ENCODE assay signal across 16 mouse cellular contexts in the genomic region with DNA sequence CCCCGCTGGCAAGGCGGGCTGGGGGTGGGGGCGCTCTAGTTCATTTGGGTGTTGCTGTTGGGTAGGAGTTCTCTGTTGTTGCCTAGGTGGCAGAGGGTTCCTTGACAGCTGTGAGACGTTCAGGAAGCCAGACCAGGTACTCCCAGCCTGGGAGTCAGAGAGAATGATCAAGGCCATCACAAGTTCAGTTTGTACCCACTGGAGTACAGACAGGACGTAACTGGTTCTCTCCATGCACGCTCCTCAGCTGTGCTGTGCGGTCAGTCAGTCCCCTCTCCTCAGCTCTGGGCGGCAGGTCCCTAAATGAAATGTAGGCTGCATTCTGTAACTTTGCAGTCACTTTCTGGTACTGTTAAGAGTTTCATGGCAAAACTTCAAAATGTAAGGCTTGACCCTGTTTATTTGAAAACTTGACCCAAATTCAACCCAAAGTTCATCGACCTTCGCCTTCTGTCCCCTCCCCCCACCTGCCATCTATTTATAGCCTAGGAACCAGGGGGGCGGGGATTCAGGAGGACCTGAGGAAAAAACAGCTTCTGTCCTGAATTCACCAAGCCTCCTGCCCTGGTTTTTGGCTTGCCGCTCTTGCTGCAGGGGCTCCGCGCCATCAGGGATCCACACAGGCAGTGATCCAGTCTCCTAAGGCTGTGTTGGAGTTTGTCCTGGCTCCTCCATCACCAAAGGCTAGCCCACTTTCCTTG. TPM values are rescaled to one million over a fixed set of nuclear protein-coding genes. Genes with fewer than 3 reads are reported as not detected.
A peak's percentile ranks its signal among the peaks of the same experiment; 100 is the strongest.
DNase-seq lines count a peak whose midpoint lies in the region; ATAC-seq and TF ChIP-seq lines count a peak whose summit lies in the region.
"Had no signal": no experiment of that assay in that cellular context is flagged by ENCODE, and none has a peak within 500 bp of the region (broad histone marks: within the 10 kb centered on the region; RNA-seq: fewer than 3 reads in every experiment).

No protein-coding gene starts in this region.

- no peak overlapping the region for H3K4me3 ChIP-seq in kidney, embryonic 15.5 days (replicated peaks)
- H3K4me3 ChIP-seq in heart, postnatal 0 days (ENCODE audit: low read depth, low read length), result no peak overlapping the region
- H3K4me3 ChIP-seq: embryonic facial prominence, embryonic 13.5 days; lung, embryonic 15.5 days; midbrain, embryonic 15.5 days; neural tube, embryonic 12.5 days had no signal

- no peak for ATAC-seq in kidney, embryonic 15.5 days (replicated peaks; ENCODE audit: low FRiP score)
- no peak; the same call in 1 of the 2 replicates for ATAC-seq in heart, postnatal 0 days (ENCODE audit: insufficient read depth, low read depth)
- ATAC-seq in frontal cortex, adult (ENCODE audit: low TSS enrichment), result no peak
- ATAC-seq: forebrain, embryonic 14.5 days; midbrain, embryonic 15.5 days had no signal

- H3K9ac ChIP-seq in kidney, embryonic 15.5 days, result no peak overlapping the region
- H3K9ac ChIP-seq in heart, postnatal 0 days (replicated peaks; ENCODE audit: low read depth, low read length), result no peak overlapping the region
- H3K9ac ChIP-seq: embryonic facial prominence, embryonic 13.5 days; lung, embryonic 15.5 days; midbrain, embryonic 15.5 days; neural tube, embryonic 12.5 days had no signal

- no peak for TF ChIP-seq EP300 in heart, postnatal 0 days (IDR thresholded peaks at IDR 0.05; ENCODE audit: low read depth)

- H3K9me3 ChIP-seq in kidney, embryonic 15.5 days (replicated peaks), result no peaks in the 10 kb centered on the region
- no peaks in the 10 kb centered on the region for H3K9me3 ChIP-seq in heart, postnatal 0 days (replicated peaks; ENCODE audit: control insufficient read depth, low read length)
- H3K9me3 ChIP-seq: embryonic facial prominence, embryonic 13.5 days; lung, embryonic 15.5 days; midbrain, embryonic 15.5 days; neural tube, embryonic 12.5 days had no signal

- peak; percentile 41 to 53 for DNase-seq in cerebellum, postnatal 14 days
- no peak for DNase-seq in cerebellum, adult 8-10 months
- DNase-seq in kidney, adult 11 months, result peak; percentile 65
- peak; percentile 60 for DNase-seq in heart, postnatal 0 days (ENCODE audit: low spot score)
- DNase-seq in kidney, postnatal 36 days, result peak; percentile 82 to 84
- DNase-seq in adrenal gland, adult 8-10 months, result no peak
- DNase-seq: B cell, adult 2 months; gastrocnemius, postnatal 36 days; layer of hippocampus, adult 9-11 months had no signal

- TF ChIP-seq CTCF in heart, postnatal 0 days (IDR thresholded peaks at IDR 0.05; ENCODE audit: low read depth), result no peak

- H3K4me1 ChIP-seq in kidney, embryonic 15.5 days, result peaks cover 35% of the 10 kb centered on the region
- H3K4me1 ChIP-seq in heart, postnatal 0 days (ENCODE audit: control insufficient read depth, insufficient read depth), result peaks cover 56% of the 10 kb centered on the region

- 66% methylated on average over 14 of the region's 14 CpGs for whole genome bisulfite sequencing in kidney, embryonic 15.5 days
- WGBS in heart, postnatal 0 days, result 50% methylated on average over 14 of the region's 14 CpGs

- H3K27me3 ChIP-seq in kidney, embryonic 15.5 days, result no peaks in the 10 kb centered on the region
- H3K27me3 ChIP-seq in heart, postnatal 0 days (ENCODE audit: control insufficient read depth, insufficient read depth, low read length), result no peaks in the 10 kb centered on the region
- H3K27me3 ChIP-seq: embryonic facial prominence, embryonic 13.5 days; lung, embryonic 15.5 days; midbrain, embryonic 15.5 days; neural tube, embryonic 12.5 days had no signal

- no peak overlapping the region for H3K4me2 ChIP-seq in kidney, embryonic 15.5 days
- H3K4me2 ChIP-seq in heart, postnatal 0 days (ENCODE audit: low read depth, low read length), result 0 out of 2 replicates have a peak overlapping the region, but pooled peaks have one; percentile 4
- H3K4me2 ChIP-seq: embryonic facial prominence, embryonic 13.5 days; lung, embryonic 15.5 days; midbrain, embryonic 15.5 days; neural tube, embryonic 12.5 days had no signal

- no peaks in the 10 kb centered on the region for H3K36me3 ChIP-seq in kidney, embryonic 15.5 days
- H3K36me3 ChIP-seq in heart, postnatal 0 days (replicated peaks; ENCODE audit: control insufficient read depth, insufficient read depth, low read length), result no peaks in the 10 kb centered on the region
- H3K36me3 ChIP-seq: embryonic facial prominence, embryonic 13.5 days; lung, embryonic 15.5 days; midbrain, embryonic 15.5 days; neural tube, embryonic 12.5 days had no signal

- H3K27ac ChIP-seq in kidney, embryonic 15.5 days, result no peak overlapping the region
- H3K27ac ChIP-seq in heart, postnatal 0 days (ENCODE audit: low read depth), result peak overlapping the region; percentile 28
- H3K27ac ChIP-seq: embryonic facial prominence, embryonic 13.5 days; lung, embryonic 15.5 days; midbrain, embryonic 15.5 days; neural tube, embryonic 12.5 days had no signal

RNA-seq across cellular contexts. Expression of gene Angptl2, which starts 15.4 kb away (rescaled TPM):
- polyA plus RNA-seq in kidney, embryonic 15.5 days (2015; fragmentation: Nextera tagmentation; extraction: Ambion mirVana), result 35.0 and 40.9 TPM in 2 replicates
- total RNA-seq in heart, postnatal 0 days (2014; rRNA removed; ENCODE audit: low replicate concordance), result 124 and 149 TPM in 2 replicates
- polyA plus RNA-seq in heart, postnatal 0 days (2015; fragmentation: Nextera tagmentation; extraction: Ambion mirVana), result 58.0 and 66.5 TPM in 2 replicates
- total RNA-seq in adrenal gland, adult 8-10 months (2022), result 10 to 100 TPM; 29.3 to 53.9 (median 37.0) TPM

Comparison
In these comparisons a context has a peak if more than half of its experiments do, and no peak if none do; other contexts are left out.
1. DNase-seq: peak in cerebellum, postnatal 14 days (2 of 2), kidney, adult 11 months (single experiment), heart, postnatal 0 days (single experiment) and kidney, postnatal 36 days (2 of 2); none in cerebellum, adult 8-10 months (single experiment) and adrenal gland, adult 8-10 months (single experiment).